Mouse (Mus musculus) gastrocnemius, adult 8-10 months (tissue): ENCODE measurements around the gene Tmprss6. TPM values are rescaled to one million over a fixed set of nuclear protein-coding genes. Genes with fewer than 3 reads are reported as not detected.

Experiments
- DNase-seq, 2 experiments: peaks; one replicate each; pipeline ENCODE4 v3.0.0; 2022; ENCODE audit warnings: low spot score in 2 of 2
- total RNA-seq, 4 experiments: library from RNA; stranded (reverse); gene quantifications; 2 replicates each; pipeline ENCODE4 v1.2.4; 2022

The Tmprss6 gene
- total RNA-seq, 4 experiments from 2014 or later: 0.11 TPM; not detected in 3

GRCm38 (mm10) chr15:78449131-78449530 is 19.3 kb downstream of the Tmprss6 start:
- no peak for DNase-seq

- DNase-seq: peak; percentile 92 to 94
Observed at GRCm38 (mm10) chr15:78447746-78448535, 20.5 kb downstream of the Tmprss6 start.

DNA sequence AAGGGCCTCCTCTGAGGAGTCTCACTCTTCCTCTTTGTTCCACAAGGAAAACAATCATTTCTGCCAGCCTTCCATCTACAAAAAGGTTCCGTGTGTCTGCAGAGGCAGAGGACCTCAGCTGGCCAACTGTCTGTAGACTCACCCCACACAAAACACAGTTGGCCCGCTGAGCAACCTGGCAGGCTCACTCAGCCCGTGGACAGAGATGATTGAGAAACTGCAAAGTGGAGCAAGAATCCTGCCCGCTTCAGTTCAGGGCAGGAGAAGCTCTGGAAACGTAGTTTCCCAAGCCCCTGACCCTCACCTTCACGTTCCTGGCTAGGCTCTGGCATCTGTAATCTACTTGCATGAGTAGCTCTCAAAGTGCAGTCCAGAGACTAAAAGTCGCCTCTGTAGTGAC is 21.3 kb downstream of the Tmprss6 start:
- DNase-seq: no peak

GRCm38 (mm10) chr15:78443857-78444256 is 24.6 kb downstream of the Tmprss6 start:
- DNase-seq: no peak

- no peak for DNase-seq
Observed at GRCm38 (mm10) chr15:78442231-78442630, 26.2 kb downstream of the Tmprss6 start.

- DNase-seq: no peak
Observed at GRCm38 (mm10) chr15:78438973-78439372, 29.5 kb downstream of the Tmprss6 start.

- DNase-seq: no peak
Observed at GRCm38 (mm10) chr15:78438505-78438904, 29.9 kb downstream of the Tmprss6 start.

GRCm38 (mm10) chr15:78438018-78438394 is 30.4 kb downstream of the Tmprss6 start:
- DNase-seq: no peak

DNA sequence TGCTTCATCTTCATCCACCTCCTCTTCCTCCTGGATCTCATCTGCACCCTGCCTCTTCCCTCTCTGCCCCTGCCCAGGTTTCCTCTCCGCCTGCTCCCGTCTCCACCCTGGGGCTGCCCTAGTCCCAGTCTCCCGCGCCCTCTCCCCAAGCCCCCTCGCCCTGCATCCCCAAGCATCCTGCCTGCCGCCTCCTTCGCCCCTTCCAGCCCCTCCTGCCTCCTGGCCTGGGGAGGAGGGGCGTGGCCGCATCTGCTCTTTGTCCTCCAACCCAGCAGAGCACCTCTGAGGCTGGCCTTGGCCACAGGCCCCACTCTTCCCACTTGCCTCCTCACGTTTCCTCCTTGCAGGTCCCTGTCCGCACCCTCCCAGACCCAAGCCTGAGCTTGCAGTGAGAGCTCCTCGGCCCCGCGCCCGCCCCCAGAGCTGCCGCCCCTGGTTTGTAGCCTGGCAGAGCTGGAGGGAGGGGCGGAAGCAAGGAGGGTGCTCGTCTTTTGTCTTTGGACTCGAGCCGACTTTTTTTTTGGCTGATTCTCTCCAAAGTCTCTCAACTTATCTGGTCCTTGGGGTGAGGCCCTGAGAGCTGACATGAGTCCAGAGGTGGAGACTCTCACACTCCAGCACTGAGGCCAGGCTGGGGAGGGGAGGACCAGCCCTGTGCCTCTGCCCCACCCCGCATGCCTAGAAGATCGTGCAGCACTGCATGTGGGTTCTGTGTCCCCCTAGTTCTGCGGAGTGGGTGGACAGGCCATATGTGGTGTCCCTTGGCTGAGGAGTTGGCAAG is 31.0 kb downstream of the Tmprss6 start:
- DNase-seq: peak in 1 of 2 experiments; percentile 50

DNA sequence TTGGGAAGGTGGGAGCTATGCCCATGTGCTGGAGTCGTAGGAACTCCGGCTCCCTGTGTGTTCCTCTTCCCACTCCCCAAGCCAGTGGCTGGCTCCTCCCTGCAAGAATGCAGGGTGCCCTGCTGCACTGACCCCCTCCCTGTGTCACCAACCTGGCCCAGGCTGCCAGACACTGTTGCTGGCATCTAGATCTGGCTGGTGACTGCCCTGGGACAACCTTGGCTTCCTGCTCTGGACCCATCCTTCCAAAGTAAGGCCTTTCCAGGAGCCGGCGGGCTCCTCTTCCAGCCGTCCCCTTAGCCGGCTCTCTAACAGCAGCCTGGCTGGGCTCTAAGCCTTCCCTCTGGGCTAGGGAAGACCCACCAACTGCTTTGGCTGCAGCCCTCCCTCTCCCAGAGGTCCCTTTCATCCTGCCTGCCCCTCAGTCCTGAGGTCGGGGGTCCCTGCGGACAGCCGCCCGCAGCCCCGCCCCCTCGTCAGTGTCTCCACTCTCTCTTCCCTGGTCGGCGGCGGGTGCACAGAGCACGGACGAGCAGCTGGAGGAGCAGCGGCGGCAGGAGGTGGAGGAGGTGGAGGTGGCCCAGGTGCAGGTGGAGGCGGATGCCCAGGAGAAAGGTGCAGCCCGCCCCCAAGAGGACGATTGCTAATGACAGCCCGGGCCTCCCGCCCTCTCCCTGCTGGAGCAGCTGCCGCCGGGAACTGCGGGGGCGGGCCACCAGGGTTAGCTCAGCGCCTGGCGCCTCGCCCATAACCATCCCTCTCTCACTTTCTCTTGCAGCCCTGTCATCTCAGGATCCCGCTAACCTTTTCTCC is 31.8 kb downstream of the Tmprss6 start:
- DNase-seq: peak; percentile 74 to 83

GRCm38 (mm10) chr15:78435681-78436080 is 32.8 kb downstream of the Tmprss6 start:
- DNase-seq: no peak

- DNase-seq: no peak
Observed at GRCm38 (mm10) chr15:78434896-78435520, 33.4 kb downstream of the Tmprss6 start.

DNA sequence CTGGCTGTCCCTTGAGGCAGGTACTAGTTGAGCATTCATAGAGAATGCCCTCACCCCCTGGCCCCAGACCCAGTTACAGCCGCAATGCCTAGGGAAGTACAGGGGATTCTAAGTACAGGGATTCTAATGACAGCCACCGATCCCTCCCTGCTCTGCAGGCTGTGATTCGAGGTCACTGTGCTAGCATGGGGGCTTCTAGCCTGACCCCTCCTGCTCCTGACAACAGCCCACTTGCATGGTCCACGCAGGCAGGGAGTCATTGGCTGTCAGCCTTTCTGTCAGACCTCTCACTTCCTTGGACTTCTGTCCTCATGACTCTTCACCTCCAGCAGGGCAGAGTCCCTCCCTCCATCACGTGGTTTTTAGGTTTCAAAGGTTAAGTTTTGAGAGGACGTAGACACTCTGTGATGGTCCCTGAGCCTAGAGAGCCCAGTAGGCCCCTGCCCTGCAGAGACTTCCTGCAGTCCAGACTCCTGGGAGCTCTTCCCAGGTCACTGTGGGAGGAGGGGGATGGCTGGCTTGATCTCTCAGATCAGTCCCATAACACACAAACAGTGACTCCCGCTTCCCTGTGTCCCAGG is 36.8 kb downstream of the Tmprss6 start:
- DNase-seq: no peak

GRCm38 (mm10) chr15:78430874-78431273 is 37.6 kb downstream of the Tmprss6 start:
- no peak for DNase-seq

- no peak for DNase-seq
Observed at GRCm38 (mm10) chr15:78429871-78430622, 38.4 kb downstream of the Tmprss6 start.

DNA sequence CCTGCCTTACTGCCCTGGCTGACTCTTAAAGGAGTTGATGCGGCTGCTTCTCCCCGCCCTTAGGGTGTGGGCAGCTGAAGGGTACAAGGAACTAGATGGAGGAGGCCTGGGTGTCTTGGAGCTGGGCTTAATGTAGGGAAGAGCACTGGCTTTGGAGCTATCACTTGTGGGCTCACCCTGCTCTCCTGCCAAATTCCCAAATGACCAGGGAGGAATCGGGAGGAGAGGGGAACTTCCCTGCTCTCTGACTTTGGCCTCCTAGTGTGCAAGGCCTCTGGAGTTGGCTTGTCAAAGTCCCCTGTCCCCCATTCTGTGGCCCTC is 39.3 kb downstream of the Tmprss6 start:
- no peak for DNase-seq

GRCm38 (mm10) chr15:78428391-78429138 is 39.9 kb downstream of the Tmprss6 start, which contains the start of gene Kctd17:
TSS of gene Kctd17 (plus strand) at chr15:78428564.
- peak in 1 of 2 experiments; percentile 55 for DNase-seq

DNA sequence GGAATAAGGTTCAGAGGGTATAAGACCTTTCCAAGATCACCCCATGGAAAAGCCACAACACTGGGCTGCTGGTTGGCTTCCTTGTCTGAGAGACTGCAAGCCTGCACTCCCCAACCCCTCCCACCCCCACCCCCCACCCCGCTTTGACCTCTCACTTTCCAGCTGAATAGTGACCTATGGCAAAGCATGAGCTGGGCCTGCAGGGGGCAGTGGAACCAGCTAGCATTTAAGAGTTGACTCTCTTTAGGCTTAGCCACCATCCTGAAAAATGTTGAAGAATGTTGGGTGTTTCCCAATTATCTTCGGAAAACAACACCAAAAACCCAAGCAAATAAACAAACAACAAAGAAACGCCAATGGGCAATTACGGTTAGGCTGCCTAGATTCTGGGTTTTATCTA is 43.2 kb downstream of the Tmprss6 start:
- no peak for DNase-seq

GRCm38 (mm10) chr15:78424507-78424906 is 43.9 kb downstream of the Tmprss6 start:
- DNase-seq: no peak
